Mouse (Mus musculus) hindbrain, embryonic 11.5 days (tissue): ENCODE measurements around the gene Ugt1a6a. TPM values are rescaled to one million over a fixed set of nuclear protein-coding genes. Genes with fewer than 3 reads are reported as not detected.

Experiments used
- ATAC-seq: fragments of 200-750 bp; cut with Nextera tagmentation; 2 replicates; pipeline ENCODE4 v1.8.0; 2017; ENCODE audit warnings: mild to moderate bottlenecking, moderate TSS enrichment, moderate library complexity; ENCODE audit not compliant: low FRiP score
- DNase-seq: peaks from one replicate; pipeline ENCODE4 v3.0.0-alpha.2; 2015; ENCODE audit warnings: low spot score
- H3K27ac ChIP-seq: fragments of 300-500 bp; sonication (generic); 2 replicates; pipeline ENCODE4 v1.5.1; 2014; ENCODE audit warnings: mild to moderate bottlenecking, low read depth, low read length
- H3K27me3 ChIP-seq: fragments of 300-500 bp; sonication (generic); 2 replicates; pipeline ENCODE4 v1.6.1; 2014; ENCODE audit warnings: mild to moderate bottlenecking, low read length, moderate library complexity, mixed read lengths; ENCODE audit not compliant: control insufficient read depth, insufficient read depth
- H3K36me3 ChIP-seq: fragments of 300-500 bp; sonication (generic); 2 replicates; pipeline ENCODE4 v1.6.1; 2014; ENCODE audit warnings: mild to moderate bottlenecking, low read length, moderate library complexity, mixed read lengths; ENCODE audit not compliant: control insufficient read depth, insufficient read depth
- H3K4me1 ChIP-seq: fragments of 300-500 bp; sonication (generic); replicated peaks from 2 replicates; pipeline ENCODE4 v1.6.1; 2014; ENCODE audit warnings: low read length, mixed read lengths; ENCODE audit not compliant: control insufficient read depth, insufficient read depth
- H3K4me2 ChIP-seq: fragments of 300-500 bp; sonication (generic); replicated peaks from 2 replicates; pipeline ENCODE4 v1.6.1; 2014; ENCODE audit warnings: mild to moderate bottlenecking, low read depth, low read length
- H3K4me3 ChIP-seq: fragments of 300-500 bp; sonication (generic); 2 replicates; pipeline ENCODE4 v1.5.1; 2014; ENCODE audit warnings: low read depth, low read length
- H3K9ac ChIP-seq: fragments of 300-500 bp; sonication (generic); 2 replicates; pipeline ENCODE4 v1.6.1; 2014; ENCODE audit warnings: low read depth, low read length
- H3K9me3 ChIP-seq: fragments of 300-500 bp; sonication (generic); 2 replicates; pipeline ENCODE4 v1.6.1; 2016; ENCODE audit warnings: low read length; ENCODE audit not compliant: control insufficient read depth
- WGBS: fragments of 180-500 bp; shearing (Covaris S2); extraction: QIAGEN DNeasy Blood & Tissue Kit; methylation state at CpG from one replicate; pipeline ENCODE4 v1.1.7; 2014; 5-methylcytosine and 5-hydroxymethylcytosine counted together
- polyA plus RNA-seq: library from polyadenylated mRNA; unstranded; fragments of >200 nt; fragmentation: Nextera tagmentation; extraction: Ambion mirVana; gene quantifications from 2 replicates; pipeline ENCODE4 v1.2.1, GENCODE M21; 2014

Gene Ugt1a6a
- polyA plus RNA-seq, 1 experiment from 2014 or later: 0.49 TPM

DNA sequence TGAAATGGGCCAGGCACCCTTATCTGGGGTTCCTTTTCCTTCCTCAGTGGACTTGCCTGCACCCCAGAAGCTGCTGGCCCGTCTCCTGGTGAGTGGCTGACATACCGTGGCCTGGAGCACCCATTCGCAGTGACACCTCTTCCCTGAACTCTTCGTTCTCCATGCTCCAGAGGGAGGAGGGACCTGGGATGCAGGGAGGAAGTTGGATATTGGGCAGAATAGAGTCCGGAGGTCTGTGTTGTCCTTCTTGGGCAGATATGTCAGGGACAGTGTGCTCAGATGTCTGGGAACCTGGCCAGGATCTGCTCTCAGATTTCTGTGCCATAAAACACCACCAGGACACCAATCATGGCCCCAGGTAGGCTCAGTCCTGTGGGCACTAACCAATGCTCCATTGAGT lies 105.5 kb downstream of the Ugt1a6a start:
- no peak overlapping the region for H3K9ac ChIP-seq
- no peaks in the 10 kb centered on the region for H3K27me3 ChIP-seq
- no peak for ATAC-seq
- 73% methylated on average over 5 of the region's 5 CpGs for WGBS
- no peak for DNase-seq
- H3K36me3 ChIP-seq: no peaks in the 10 kb centered on the region
- no peaks in the 10 kb centered on the region for H3K4me1 ChIP-seq
- no peak overlapping the region for H3K4me3 ChIP-seq
- H3K9me3 ChIP-seq: peaks cover 87% of the 10 kb centered on the region
- no peak overlapping the region for H3K4me2 ChIP-seq
- no peak overlapping the region for H3K27ac ChIP-seq

DNA sequence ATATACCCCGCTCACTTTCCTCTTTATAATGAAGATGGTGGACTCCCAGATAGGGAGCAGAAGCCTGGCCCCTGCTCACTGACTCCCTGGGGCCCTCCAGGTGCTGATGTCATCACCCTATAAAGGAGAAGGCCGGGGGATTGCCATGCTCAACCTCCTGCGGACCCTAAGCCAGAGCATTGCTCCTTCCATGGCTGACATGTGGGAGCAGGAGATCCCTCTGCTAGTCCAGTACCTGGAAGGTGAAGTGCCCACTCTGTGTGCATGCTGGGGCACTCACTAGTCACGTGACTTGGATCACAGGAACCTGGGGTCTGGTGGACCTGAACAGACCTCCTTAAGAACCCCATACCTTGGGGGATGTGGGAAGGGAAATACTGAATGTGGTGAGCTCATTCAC lies 106.0 kb downstream of the Ugt1a6a start:
- no peak for ATAC-seq
- H3K36me3 ChIP-seq: no peaks in the 10 kb centered on the region
- H3K27ac ChIP-seq: no peak overlapping the region
- DNase-seq: no peak
- no peak overlapping the region for H3K9ac ChIP-seq
- no peak overlapping the region for H3K4me3 ChIP-seq
- H3K4me2 ChIP-seq: no peak overlapping the region
- peaks cover 87% of the 10 kb centered on the region for H3K9me3 ChIP-seq
- no peaks in the 10 kb centered on the region for H3K27me3 ChIP-seq
- H3K4me1 ChIP-seq: no peaks in the 10 kb centered on the region
- WGBS: 76% methylated on average over 4 of the region's 4 CpGs

DNA sequence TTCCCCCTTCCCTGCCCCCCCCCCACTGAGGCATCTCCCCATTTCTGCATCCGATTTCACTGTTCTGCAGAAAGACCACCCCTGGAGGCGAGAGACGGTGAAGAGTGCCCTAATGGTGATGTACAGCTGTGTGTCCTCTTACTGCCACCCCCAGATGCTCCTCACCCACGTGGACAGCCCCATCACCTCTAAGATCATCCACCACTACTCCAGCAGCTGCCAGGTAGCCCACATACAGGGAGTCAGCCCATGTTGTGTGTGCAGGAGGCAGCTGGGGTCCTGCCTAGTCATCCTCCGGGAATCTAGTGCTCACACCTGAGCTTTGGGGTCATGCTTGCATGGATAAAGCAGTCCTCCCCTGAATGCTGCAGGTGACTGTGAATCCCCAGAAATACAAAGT lies 109.3 kb downstream of the Ugt1a6a start:
- Histone ChIP-seq H3K36me3 (no peaks in the 10 kb centered on the region), H3K4me2 (no peak overlapping the region), H3K27ac (no peak overlapping the region), H3K4me3 (no peak overlapping the region), H3K9me3 (peaks cover 90% of the 10 kb centered on the region), H3K4me1 (no peaks in the 10 kb centered on the region), H3K27me3 (no peaks in the 10 kb centered on the region), H3K9ac (no peak overlapping the region)
- WGBS: 66% methylated on average over 5 of the region's 5 CpGs
- DNase-seq (no peak), ATAC-seq (no peak)

DNA sequence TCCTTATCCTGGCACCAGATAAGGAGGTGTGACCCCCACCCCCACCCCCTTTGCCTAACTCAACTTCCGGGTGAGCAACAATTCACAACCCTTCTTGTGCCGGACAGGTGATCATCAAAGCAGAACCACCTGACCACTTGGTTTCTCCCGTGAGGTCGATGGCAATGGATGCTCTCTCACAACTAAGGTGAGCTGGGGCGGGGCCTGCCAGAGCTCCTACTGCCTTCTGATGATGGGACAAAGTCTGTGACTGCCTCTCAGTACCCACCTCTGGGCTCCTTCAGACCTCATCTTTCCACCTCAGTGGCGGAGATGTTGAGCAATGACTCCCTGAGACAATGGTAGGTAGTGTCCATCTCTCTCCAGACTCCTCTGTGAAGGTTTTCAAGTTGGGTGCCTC lies 111.3 kb downstream of the Ugt1a6a start:
- Histone ChIP-seq H3K9ac (no peak overlapping the region), H3K9me3 (peaks cover 90% of the 10 kb centered on the region), H3K27me3 (no peaks in the 10 kb centered on the region), H3K27ac (no peak overlapping the region), H3K4me3 (no peak overlapping the region), H3K36me3 (no peaks in the 10 kb centered on the region), H3K4me2 (no peak overlapping the region), H3K4me1 (no peaks in the 10 kb centered on the region)
- 80% methylated on average over 6 of the region's 6 CpGs for WGBS
- DNase-seq (no peak), ATAC-seq (no peak)

DNA sequence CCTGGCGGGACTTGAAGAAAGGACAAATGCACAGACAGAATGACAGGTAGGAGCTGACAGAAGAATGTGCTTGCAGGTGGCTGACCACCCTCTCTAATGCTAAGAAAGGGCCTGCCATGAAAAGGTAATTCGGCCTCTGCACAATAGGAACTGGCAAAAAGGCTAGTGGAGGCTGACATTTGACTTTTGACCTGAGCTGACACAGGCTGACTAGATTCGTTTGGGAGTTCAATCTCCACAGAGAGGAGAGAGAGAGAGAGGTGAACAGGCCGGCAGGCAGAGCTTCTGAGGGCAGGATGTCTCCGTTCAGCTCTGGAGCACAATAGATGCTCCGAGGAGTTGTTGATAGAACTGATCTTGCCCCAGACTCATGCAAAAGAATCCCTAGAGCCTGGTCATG lies 111.8 kb downstream of the Ugt1a6a start:
- no peak overlapping the region for H3K27ac ChIP-seq
- 48% methylated on average over 6 of the region's 6 CpGs for WGBS
- no peak for ATAC-seq

DNA sequence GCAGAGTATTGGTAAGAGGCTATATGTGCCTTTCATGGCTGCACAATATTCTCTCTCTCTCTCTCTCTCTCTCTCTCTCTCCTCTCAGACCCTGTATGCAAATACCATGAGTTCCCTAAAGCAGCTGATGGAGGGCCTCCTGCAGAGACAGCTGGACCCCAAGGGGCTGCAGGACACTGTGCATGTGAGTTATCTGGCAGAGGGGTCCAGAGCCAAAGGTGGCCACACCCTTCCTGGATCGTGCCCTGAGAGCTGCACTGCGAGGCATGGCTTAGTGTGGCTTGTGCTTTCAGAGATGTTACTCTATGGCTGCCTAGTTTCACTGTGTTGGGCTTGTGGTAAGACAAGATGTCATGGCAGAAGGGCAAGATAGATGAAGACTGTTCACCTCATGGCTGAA lies 113.1 kb downstream of the Ugt1a6a start:
- Histone ChIP-seq H3K4me1 (no peaks in the 10 kb centered on the region), H3K4me2 (no peak overlapping the region), H3K9me3 (peaks cover 92% of the 10 kb centered on the region), H3K27me3 (no peaks in the 10 kb centered on the region), H3K36me3 (no peaks in the 10 kb centered on the region), H3K27ac (no peak overlapping the region), H3K4me3 (no peak overlapping the region), H3K9ac (no peak overlapping the region)
- 58% methylated on average over 2 of the region's 2 CpGs for WGBS
- ATAC-seq (no peak), DNase-seq (no peak)

More for the DNA sequence above, 111.8 kb downstream of the Ugt1a6a start:
- DNase-seq: no peak
- H3K4me3 ChIP-seq: no peak overlapping the region
- H3K9ac ChIP-seq: no peak overlapping the region
- H3K27me3 ChIP-seq: no peaks in the 10 kb centered on the region
- H3K9me3 ChIP-seq: peaks cover 90% of the 10 kb centered on the region
- H3K4me2 ChIP-seq: no peak overlapping the region
- no peaks in the 10 kb centered on the region for H3K4me1 ChIP-seq
- H3K36me3 ChIP-seq: no peaks in the 10 kb centered on the region

DNA sequence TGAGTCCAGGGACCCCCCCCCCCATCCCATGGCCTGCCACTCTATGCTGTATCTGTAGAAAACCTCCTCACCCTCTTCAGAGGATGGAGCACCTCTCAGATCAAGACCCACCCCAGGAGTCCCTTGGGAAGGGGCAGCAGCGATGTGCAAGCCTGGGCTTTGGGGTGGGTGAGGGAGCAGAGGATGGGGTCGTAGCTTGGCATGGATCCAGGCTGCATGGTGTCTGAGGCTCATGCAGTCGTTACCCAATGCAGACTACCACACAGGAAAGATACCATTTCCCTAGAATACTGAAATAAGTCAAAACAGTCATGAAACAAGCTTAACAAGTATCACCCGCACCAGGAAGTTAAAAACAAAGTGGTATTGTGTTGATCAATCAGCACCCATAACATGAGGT lies 114.0 kb downstream of the Ugt1a6a start:
- WGBS: 74% methylated on average over 4 of the region's 4 CpGs
- ATAC-seq (no peak), DNase-seq (no peak)
- Histone ChIP-seq H3K4me1 (no peaks in the 10 kb centered on the region), H3K4me3 (no peak overlapping the region), H3K36me3 (no peaks in the 10 kb centered on the region), H3K27me3 (no peaks in the 10 kb centered on the region), H3K9me3 (peaks cover 93% of the 10 kb centered on the region), H3K27ac (no peak overlapping the region), H3K4me2 (no peak overlapping the region), H3K9ac (no peak overlapping the region)

DNA sequence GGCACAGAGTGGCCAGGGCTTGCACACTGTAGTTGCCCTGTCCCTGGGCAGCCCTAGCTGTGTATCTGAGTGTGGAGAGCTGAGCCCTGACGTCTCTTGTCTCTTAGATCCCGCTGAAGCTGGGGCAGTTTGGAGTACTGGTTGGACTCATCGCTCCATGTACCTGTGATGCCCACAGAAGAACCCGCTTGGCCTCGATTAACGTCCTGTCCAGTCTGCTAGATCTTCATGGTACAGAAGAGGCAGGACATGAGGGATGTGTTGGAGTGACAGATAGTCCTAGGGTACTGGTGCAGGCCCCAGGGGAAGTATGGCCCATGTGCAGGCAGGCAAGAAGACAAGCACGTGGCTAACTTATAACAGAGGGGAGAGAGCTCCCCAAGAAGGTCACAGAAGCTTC lies 115.0 kb downstream of the Ugt1a6a start:
- Histone ChIP-seq H3K27me3 (no peaks in the 10 kb centered on the region), H3K4me1 (no peaks in the 10 kb centered on the region), H3K4me2 (no peak overlapping the region), H3K27ac (no peak overlapping the region), H3K9me3 (peaks cover 93% of the 10 kb centered on the region), H3K36me3 (no peaks in the 10 kb centered on the region), H3K4me3 (no peak overlapping the region), H3K9ac (no peak overlapping the region)
- ATAC-seq (no peak), DNase-seq (no peak)
- WGBS: 82% methylated on average over 7 of the region's 7 CpGs

DNA sequence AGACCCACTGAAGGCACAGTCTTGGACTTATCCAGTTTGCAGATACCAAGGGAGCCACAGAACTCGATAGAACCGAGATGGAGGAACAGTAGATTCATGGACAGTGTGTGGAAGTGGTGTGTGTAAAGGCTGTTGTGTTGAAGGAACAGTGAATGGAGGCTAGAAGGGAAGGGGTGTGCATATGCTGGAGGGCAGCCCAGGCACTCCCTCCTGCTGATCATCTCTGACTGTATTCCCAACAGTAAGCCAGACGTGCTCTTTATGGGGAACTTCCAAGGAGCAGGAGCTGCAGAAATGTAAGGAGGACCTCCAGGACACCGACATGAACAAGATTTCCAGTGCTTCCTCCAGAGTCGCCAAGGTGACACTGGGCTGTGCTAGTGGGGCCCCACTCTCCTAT lies 115.4 kb downstream of the Ugt1a6a start:
- Histone ChIP-seq H3K27me3 (no peaks in the 10 kb centered on the region), H3K4me2 (no peak overlapping the region)
- ATAC-seq: no peak

More for the DNA sequence above, 115.4 kb downstream of the Ugt1a6a start:
- WGBS: 80% methylated on average over 5 of the region's 5 CpGs
- H3K9me3 ChIP-seq: peaks cover 93% of the 10 kb centered on the region
- H3K27ac ChIP-seq: no peak overlapping the region
- no peaks in the 10 kb centered on the region for H3K36me3 ChIP-seq
- no peak overlapping the region for H3K9ac ChIP-seq
- DNase-seq: no peak
- H3K4me1 ChIP-seq: no peaks in the 10 kb centered on the region
- no peak overlapping the region for H3K4me3 ChIP-seq
